Mouse (Mus musculus) hindbrain, embryonic 12.5 days (tissue): ENCODE results near the gene Rrp7a. TPM values are rescaled to one million over a fixed set of nuclear protein-coding genes. Genes with fewer than 3 reads are reported as not detected.

ENCODE experiments used
- ATAC-seq: fragments of 200-750 bp; cut with Nextera tagmentation; 2 replicates; pipeline ENCODE4 v1.8.0; 2017; ENCODE audit warnings: moderate TSS enrichment; ENCODE audit not compliant: low FRiP score
- H3K27ac ChIP-seq: fragments of 300-500 bp; sonication (generic); 2 replicates; pipeline ENCODE4 v1.5.1; 2016; ENCODE audit warnings: mild to moderate bottlenecking
- H3K27me3 ChIP-seq: fragments of 300-500 bp; sonication (generic); 2 replicates; pipeline ENCODE4 v1.6.1; 2016; ENCODE audit warnings: mild to moderate bottlenecking
- H3K36me3 ChIP-seq: fragments of 300-500 bp; sonication (generic); 2 replicates; pipeline ENCODE4 v1.6.1; 2016; ENCODE audit warnings: mild to moderate bottlenecking
- H3K4me1 ChIP-seq: fragments of 300-500 bp; sonication (generic); 2 replicates; pipeline ENCODE4 v1.6.1; 2016
- H3K4me2 ChIP-seq: fragments of 300-500 bp; sonication (generic); replicated peaks from 2 replicates; pipeline ENCODE4 v1.6.1; 2016; ENCODE audit warnings: mild to moderate bottlenecking
- H3K4me3 ChIP-seq: fragments of 300-500 bp; sonication (generic); 2 replicates; pipeline ENCODE4 v1.5.1; 2016; ENCODE audit warnings: mild to moderate bottlenecking
- H3K9ac ChIP-seq: fragments of 300-500 bp; sonication (generic); 2 replicates; pipeline ENCODE4 v1.6.1; 2016; ENCODE audit warnings: mild to moderate bottlenecking, moderate library complexity
- H3K9me3 ChIP-seq: fragments of 300-500 bp; sonication (generic); replicated peaks from 2 replicates; pipeline ENCODE4 v1.6.1; 2016; ENCODE audit warnings: mild to moderate bottlenecking
- WGBS: fragments of 180-500 bp; shearing (Covaris S2); methylation state at CpG from one replicate; pipeline ENCODE4 v1.1.7; 2016; 5-methylcytosine and 5-hydroxymethylcytosine counted together
- polyA plus RNA-seq: library from polyadenylated mRNA; unstranded; fragments of >200 nt; fragmentation: Nextera tagmentation; extraction: Ambion mirVana; gene quantifications from 2 replicates; pipeline ENCODE4 v1.2.1, GENCODE M21; 2016

Gene Rrp7a
- polyA plus RNA-seq, 1 experiment from 2014 or later, result 74.1 TPM

DNA sequence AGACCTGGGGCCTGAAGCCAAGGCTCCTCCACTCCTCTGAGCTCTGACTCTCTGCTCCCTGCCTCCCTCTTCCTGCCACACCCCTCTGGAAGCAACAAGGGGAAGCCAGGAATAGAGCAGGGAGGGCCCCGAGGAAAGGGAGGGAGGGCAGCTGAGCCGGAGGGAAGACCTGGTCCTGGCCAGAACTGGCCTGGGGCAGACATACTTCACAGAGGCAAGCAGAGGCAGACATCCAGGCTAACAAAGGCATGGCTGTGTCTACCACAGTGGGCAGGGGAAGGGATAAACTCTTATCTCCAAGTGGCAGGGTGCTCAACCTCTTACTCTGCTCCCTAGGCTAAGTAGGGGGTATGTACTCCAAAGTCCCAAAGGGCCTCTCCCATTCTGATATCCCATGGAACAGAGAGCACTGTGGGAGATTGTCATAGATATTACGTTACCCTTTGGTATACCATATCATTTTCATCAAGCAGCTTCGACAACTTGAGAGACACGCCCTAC is 42.4 kb upstream of the Rrp7a start:
- Histone ChIP-seq H3K4me1 (peaks cover 16% of the 10 kb centered on the region), H3K27ac (no peak overlapping the region), H3K36me3 (peaks cover 24% of the 10 kb centered on the region), H3K27me3 (no peaks in the 10 kb centered on the region), H3K9ac (no peak overlapping the region), H3K4me2 (no peak overlapping the region), H3K9me3 (no peaks in the 10 kb centered on the region), H3K4me3 (no peak overlapping the region)
- 86% methylated on average over 5 of the region's 5 CpGs for WGBS
- ATAC-seq, result no peak

- Histone ChIP-seq H3K4me3 (no peak overlapping the region), H3K27me3 (no peaks in the 10 kb centered on the region), H3K36me3 (peaks cover 45% of the 10 kb centered on the region), H3K9me3 (0 out of 2 replicates have a peak, but pooled peaks cover 4% of the 10 kb centered on the region), H3K4me2 (no peak overlapping the region), H3K27ac (no peak overlapping the region), H3K4me1 (peaks cover 9% of the 10 kb centered on the region), H3K9ac (no peak overlapping the region)
- ATAC-seq, result no peak
- WGBS, result 88% methylated on average over 11 of the region's 11 CpGs
These were observed 40.4 kb upstream of the Rrp7a start for GRCm38 (mm10) chr15:83162818-83163485.

GRCm38 (mm10) chr15:83162001-83162400 is 39.4 kb upstream of the Rrp7a start:
- no peak overlapping the region for H3K27ac ChIP-seq
- H3K9me3 ChIP-seq, result 0 out of 2 replicates have a peak, but pooled peaks cover 4% of the 10 kb centered on the region
- no peak for ATAC-seq
- no peak overlapping the region for H3K4me2 ChIP-seq
- H3K27me3 ChIP-seq, result no peaks in the 10 kb centered on the region
- WGBS, result 89% methylated on average over 4 of the region's 4 CpGs
- peaks cover 9% of the 10 kb centered on the region for H3K4me1 ChIP-seq
- peaks cover 55% of the 10 kb centered on the region for H3K36me3 ChIP-seq
- no peak overlapping the region for H3K4me3 ChIP-seq
- H3K9ac ChIP-seq, result no peak overlapping the region

GRCm38 (mm10) chr15:83161062-83161748 is 38.6 kb upstream of the Rrp7a start:
- 24% methylated on average over 10 of the region's 10 CpGs for whole genome bisulfite sequencing
- Histone ChIP-seq H3K27ac (peak overlapping the region; percentile 8; the same call in 1 of the 2 replicates), H3K4me2 (no peak overlapping the region), H3K9me3 (0 out of 2 replicates have a peak, but pooled peaks cover 4% of the 10 kb centered on the region), H3K36me3 (peaks cover 56% of the 10 kb centered on the region), H3K27me3 (no peaks in the 10 kb centered on the region), H3K4me1 (peaks cover 9% of the 10 kb centered on the region), H3K4me3 (no peak overlapping the region), H3K9ac (peak overlapping the region; percentile 24; the same call in 1 of the 2 replicates)
- no peak for ATAC-seq

GRCm38 (mm10) chr15:83160561-83160960 is 38.0 kb upstream of the Rrp7a start:
- no peaks in the 10 kb centered on the region for H3K27me3 ChIP-seq
- no peak for ATAC-seq
- no peak overlapping the region for H3K4me3 ChIP-seq
- H3K27ac ChIP-seq, result no peak overlapping the region
- H3K36me3 ChIP-seq, result peaks cover 58% of the 10 kb centered on the region
- peaks cover 9% of the 10 kb centered on the region for H3K4me1 ChIP-seq
- WGBS, result 92% methylated on average over 4 of the region's 4 CpGs
- H3K9me3 ChIP-seq, result 0 out of 2 replicates have a peak, but pooled peaks cover 4% of the 10 kb centered on the region
- H3K9ac ChIP-seq, result no peak overlapping the region
- H3K4me2 ChIP-seq, result no peak overlapping the region

DNA sequence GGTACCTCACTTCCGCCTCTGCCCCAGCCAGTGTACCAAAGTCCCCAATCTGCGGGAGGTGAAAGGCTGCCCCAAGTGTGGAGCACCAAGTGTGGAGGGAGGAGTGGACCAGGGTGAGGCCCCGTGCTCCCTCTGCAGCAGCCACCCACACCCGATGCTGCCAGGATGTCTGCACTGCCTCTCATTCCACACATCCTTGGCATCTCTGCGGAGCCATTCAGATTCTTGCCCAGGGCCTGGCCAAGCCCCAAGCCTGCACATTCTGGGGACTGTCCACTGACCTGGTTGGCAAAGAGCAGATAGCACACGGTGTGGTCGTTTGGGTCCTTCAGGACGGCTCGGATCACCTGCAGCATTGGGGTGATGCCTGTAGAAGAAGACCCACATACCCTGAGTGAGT is 37.2 kb upstream of the Rrp7a start:
- H3K27me3 ChIP-seq, result no peaks in the 10 kb centered on the region
- H3K36me3 ChIP-seq, result peaks cover 53% of the 10 kb centered on the region
- H3K9ac ChIP-seq, result no peak overlapping the region
- 93% methylated on average over 9 of the region's 9 CpGs for WGBS
- no peak for ATAC-seq
- peaks cover 9% of the 10 kb centered on the region for H3K4me1 ChIP-seq
- no peak overlapping the region for H3K4me2 ChIP-seq
- H3K9me3 ChIP-seq, result 0 out of 2 replicates have a peak, but pooled peaks cover 4% of the 10 kb centered on the region
- H3K27ac ChIP-seq, result no peak overlapping the region
- no peak overlapping the region for H3K4me3 ChIP-seq

DNA sequence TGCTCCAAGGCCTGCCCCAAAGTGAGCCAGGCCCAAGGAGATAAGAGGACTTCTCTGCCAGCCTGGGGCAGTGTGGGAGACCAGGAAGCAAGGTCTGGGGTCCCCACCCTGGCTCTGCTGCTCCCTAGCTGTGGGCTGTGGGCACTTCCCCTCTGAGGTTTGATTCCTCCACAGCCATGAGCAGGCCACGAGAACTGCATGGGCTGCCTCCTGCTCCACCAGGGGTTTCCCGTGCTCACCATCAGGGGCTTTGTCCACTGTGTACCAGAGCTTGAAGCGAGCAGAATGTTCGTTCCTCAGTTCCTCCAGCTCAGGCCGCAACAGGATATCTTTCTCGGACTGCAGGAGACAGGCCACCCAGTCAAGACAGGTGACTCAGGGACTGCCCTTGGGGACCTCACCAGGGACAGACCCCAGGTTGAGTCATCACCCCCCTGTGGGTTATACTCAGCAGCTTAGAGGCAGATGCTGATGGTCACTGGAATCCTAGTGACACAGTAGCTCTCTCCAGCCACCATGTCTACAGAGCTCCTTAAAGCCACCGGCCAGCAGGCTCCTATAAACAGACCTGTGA is 36.1 kb upstream of the Rrp7a start:
- no peaks in the 10 kb centered on the region for H3K27me3 ChIP-seq
- no peak overlapping the region for H3K27ac ChIP-seq
- 0 out of 2 replicates have a peak, but pooled peaks cover 4% of the 10 kb centered on the region for H3K9me3 ChIP-seq
- no peak overlapping the region for H3K9ac ChIP-seq
- peaks cover 61% of the 10 kb centered on the region for H3K36me3 ChIP-seq
- no peak for ATAC-seq
- peaks cover 9% of the 10 kb centered on the region for H3K4me1 ChIP-seq
- H3K4me2 ChIP-seq, result no peak overlapping the region
- 89% methylated on average over 7 of the region's 7 CpGs for WGBS
- H3K4me3 ChIP-seq, result no peak overlapping the region

GRCm38 (mm10) chr15:83157667-83158064 is 35.1 kb upstream of the Rrp7a start:
- Histone ChIP-seq H3K9me3 (0 out of 2 replicates have a peak, but pooled peaks cover 4% of the 10 kb centered on the region), H3K27ac (no peak overlapping the region), H3K27me3 (no peaks in the 10 kb centered on the region), H3K4me2 (no peak overlapping the region), H3K4me3 (no peak overlapping the region), H3K36me3 (peaks cover 61% of the 10 kb centered on the region), H3K9ac (no peak overlapping the region), H3K4me1 (peaks cover 9% of the 10 kb centered on the region)
- WGBS, result over 99% methylated on average over 6 of the region's 6 CpGs
- no peak for ATAC-seq

- H3K4me2 ChIP-seq, result no peak overlapping the region
- no peak for ATAC-seq
- no peaks in the 10 kb centered on the region for H3K27me3 ChIP-seq
- H3K36me3 ChIP-seq, result peaks cover 57% of the 10 kb centered on the region
- no peak overlapping the region for H3K4me3 ChIP-seq
- H3K9me3 ChIP-seq, result 0 out of 2 replicates have a peak, but pooled peaks cover 4% of the 10 kb centered on the region
- no peak overlapping the region for H3K27ac ChIP-seq
- H3K9ac ChIP-seq, result no peak overlapping the region
- H3K4me1 ChIP-seq, result peaks cover 9% of the 10 kb centered on the region
- WGBS, result 71% methylated on average over 11 of the region's 11 CpGs
These were observed 34.5 kb upstream of the Rrp7a start for GRCm38 (mm10) chr15:83156929-83157666.

- H3K9ac ChIP-seq, result no peak overlapping the region
- H3K36me3 ChIP-seq, result peaks cover 57% of the 10 kb centered on the region
- 0 out of 2 replicates have a peak, but pooled peaks cover 4% of the 10 kb centered on the region for H3K9me3 ChIP-seq
- no peaks in the 10 kb centered on the region for H3K27me3 ChIP-seq
- H3K4me3 ChIP-seq, result no peak overlapping the region
- no peak overlapping the region for H3K27ac ChIP-seq
- H3K4me2 ChIP-seq, result no peak overlapping the region
- no peak for ATAC-seq
- H3K4me1 ChIP-seq, result peaks cover under 1% of the 10 kb centered on the region
- 85% methylated on average over 6 of the region's 6 CpGs for WGBS
These were observed 33.2 kb upstream of the Rrp7a start for GRCm38 (mm10) chr15:83155672-83156419.

DNA sequence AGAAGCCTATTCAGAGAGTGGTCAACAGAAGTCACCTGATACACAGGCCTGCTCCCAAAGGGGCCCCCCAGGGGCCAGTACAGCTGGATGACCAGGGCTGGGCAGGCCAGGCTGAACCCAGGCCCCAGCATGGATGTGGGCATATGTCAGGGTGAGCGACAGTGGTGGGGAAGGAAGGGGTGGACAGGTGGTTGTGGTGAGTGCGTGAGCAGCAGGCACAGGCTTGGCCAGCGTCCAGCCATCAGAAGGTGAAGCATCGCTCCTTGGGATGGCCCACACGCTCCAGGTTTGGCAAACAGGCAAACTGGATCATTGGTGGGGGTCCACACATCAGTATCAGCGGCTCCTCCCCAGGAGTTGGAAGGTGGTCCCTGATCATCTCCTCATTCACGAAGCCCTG is 31.7 kb upstream of the Rrp7a start:
- peaks cover 43% of the 10 kb centered on the region for H3K36me3 ChIP-seq
- 93% methylated on average over 7 of the region's 7 CpGs for WGBS
- H3K27ac ChIP-seq, result no peak overlapping the region
- no peaks in the 10 kb centered on the region for H3K27me3 ChIP-seq
- 0 out of 2 replicates have a peak, but pooled peaks cover 2% of the 10 kb centered on the region for H3K4me1 ChIP-seq
- no peak overlapping the region for H3K9ac ChIP-seq
- 0 out of 2 replicates have a peak, but pooled peaks cover 4% of the 10 kb centered on the region for H3K9me3 ChIP-seq
- no peak overlapping the region for H3K4me2 ChIP-seq
- ATAC-seq, result no peak
- no peak overlapping the region for H3K4me3 ChIP-seq
